Mouse (Mus musculus): Measurements from ENCODE around the gene Cfap54. TPM values are rescaled to one million over a fixed set of nuclear protein-coding genes. Genes with fewer than 3 reads are reported as not detected.

Cfap54 gene
- polyA plus RNA-seq, 1 experiment from 2014 or later = 0.27 TPM

DNA sequence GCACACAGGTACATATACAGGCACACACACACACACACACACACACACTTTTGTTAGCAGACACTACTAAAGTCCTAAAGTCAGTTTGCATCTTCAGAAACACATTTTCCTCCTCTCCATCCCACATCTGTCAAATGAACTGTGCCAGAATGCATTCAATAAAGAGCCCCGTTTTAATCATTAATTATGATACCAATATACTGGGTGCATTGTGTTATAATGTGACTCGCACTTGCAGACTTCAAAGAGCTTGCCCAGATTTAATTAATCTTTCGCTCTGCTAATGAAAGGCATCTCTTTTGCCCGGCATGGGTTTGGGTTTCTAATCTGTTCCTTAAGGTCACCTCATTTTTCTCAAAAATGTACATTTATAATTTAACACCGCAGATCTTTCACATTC, 327.1 kb downstream of the Cfap54 start:
- ATAC-seq (ENCODE audit: insufficient read depth, low FRiP score) = no peak
- 86% methylated on average over 5 of the region's 5 CpGs for WGBS
- H3K27ac ChIP-seq (ENCODE audit: low read length) = no peak overlapping the region

DNA sequence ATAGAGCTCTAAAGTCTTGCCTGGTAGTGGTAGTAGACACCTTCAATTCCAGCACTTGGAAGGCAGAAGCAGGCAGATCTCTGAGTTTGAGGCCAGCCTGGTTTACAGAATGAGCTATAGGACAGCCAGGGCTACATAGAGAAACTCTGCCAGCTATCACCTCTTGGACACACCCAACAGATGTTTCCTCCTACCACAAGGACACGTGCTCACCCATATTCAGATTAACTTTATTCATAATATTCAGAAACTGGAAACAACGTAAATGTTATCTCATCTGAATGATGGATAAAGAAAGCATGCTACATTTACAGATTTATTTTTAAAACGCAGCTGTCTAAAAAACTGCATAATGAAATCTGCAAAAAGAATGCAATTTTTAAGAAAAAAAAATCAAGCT, 351.1 kb downstream of the Cfap54 start:
- Histone ChIP-seq H3K9ac (ENCODE audit: low read length) (no peak overlapping the region), H3K9me3 (replicated peaks; ENCODE audit: control insufficient read depth, low read length) (no peaks in the 10 kb centered on the region), H3K4me2 (ENCODE audit: low read depth, low read length) (no peak overlapping the region), H3K36me3 (ENCODE audit: control insufficient read depth, insufficient read depth, low read length) (no peaks in the 10 kb centered on the region), H3K4me3 (replicated peaks; ENCODE audit: low read length) (no peak overlapping the region), H3K27ac (ENCODE audit: low read length) (no peak overlapping the region), H3K27me3 (ENCODE audit: control insufficient read depth, insufficient read depth, low read length) (no peaks in the 10 kb centered on the region), H3K4me1 (ENCODE audit: control insufficient read depth, insufficient read depth, low read length) (no peaks in the 10 kb centered on the region)
- no peak for ATAC-seq (ENCODE audit: insufficient read depth, low FRiP score)
- WGBS = 86% methylated on average over 3 of the region's 3 CpGs

More for the DNA sequence above, 327.1 kb downstream of the Cfap54 start:
- no peaks in the 10 kb centered on the region for H3K9me3 ChIP-seq (replicated peaks; ENCODE audit: control insufficient read depth, low read length)
- no peak overlapping the region for H3K9ac ChIP-seq (ENCODE audit: low read length)
- H3K4me1 ChIP-seq (ENCODE audit: control insufficient read depth, insufficient read depth, low read length) = no peaks in the 10 kb centered on the region
- H3K4me3 ChIP-seq (replicated peaks; ENCODE audit: low read length) = no peak overlapping the region
- no peaks in the 10 kb centered on the region for H3K27me3 ChIP-seq (ENCODE audit: control insufficient read depth, insufficient read depth, low read length)
- H3K36me3 ChIP-seq (ENCODE audit: control insufficient read depth, insufficient read depth, low read length) = no peaks in the 10 kb centered on the region
- H3K4me2 ChIP-seq (ENCODE audit: low read depth, low read length) = no peak overlapping the region

DNA sequence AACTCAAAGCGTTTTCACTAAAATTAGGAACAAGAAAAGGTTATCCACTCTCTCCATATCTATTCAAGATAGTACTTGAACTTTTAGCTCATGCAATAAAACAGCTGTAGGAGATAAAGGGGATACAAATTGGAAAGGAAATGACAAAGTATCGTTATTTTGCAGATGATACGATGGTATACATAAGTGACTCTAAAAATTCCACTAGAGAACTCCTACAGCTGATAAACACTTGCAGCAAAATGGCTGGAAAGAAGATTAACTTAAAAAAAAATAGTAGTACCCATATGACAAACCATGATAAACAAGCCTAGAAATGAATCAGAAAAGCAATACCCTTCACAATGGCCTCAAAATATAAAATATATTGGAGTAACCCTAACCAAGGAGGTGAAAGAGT, 352.7 kb downstream of the Cfap54 start:
- Histone ChIP-seq H3K36me3 (ENCODE audit: control insufficient read depth, insufficient read depth, low read length) (no peaks in the 10 kb centered on the region), H3K4me3 (replicated peaks; ENCODE audit: low read length) (no peak overlapping the region), H3K27ac (ENCODE audit: low read length) (no peak overlapping the region), H3K4me2 (ENCODE audit: low read depth, low read length) (no peak overlapping the region), H3K9me3 (replicated peaks; ENCODE audit: control insufficient read depth, low read length) (no peaks in the 10 kb centered on the region), H3K9ac (ENCODE audit: low read length) (no peak overlapping the region), H3K27me3 (ENCODE audit: control insufficient read depth, insufficient read depth, low read length) (no peaks in the 10 kb centered on the region), H3K4me1 (ENCODE audit: control insufficient read depth, insufficient read depth, low read length) (no peaks in the 10 kb centered on the region)
- 85% methylated on average over 3 of the region's 3 CpGs for WGBS
- ATAC-seq (ENCODE audit: insufficient read depth, low FRiP score) = no peak

Other genes with a start within 250 kb of the Cfap54 start
- gene Cdk17, start 79.3 kb upstream of the Cfap54 start, polyA plus RNA-seq (2015; fragmentation: Nextera tagmentation; extraction: Ambion mirVana) = 13.0 and 14.2 TPM in 2 replicates
- gene Elk3, start 229.5 kb upstream of the Cfap54 start, polyA plus RNA-seq (2015; fragmentation: Nextera tagmentation; extraction: Ambion mirVana) = 19.1 and 23.6 TPM in 2 replicates